Mouse (Mus musculus) lung, postnatal 36 days (tissue): Measurements from ENCODE around the gene Hk2.
"Not testable (repeated sequence)": the region's sequence is repeated elsewhere in the genome, so short reads cannot be mapped to it uniquely, and the experiment has no call there.

Experiments used
- DNase-seq: peaks from one replicate; pipeline ENCODE4 v3.0.0; 2022; ENCODE audit warnings: mixed read lengths

The Hk2 gene

GRCm38 (mm10) chr6:82677629-82678028, 96.6 kb downstream of the Hk2 start:
- DNase-seq, result not testable (repeated sequence)
